Mouse (Mus musculus) midbrain, postnatal 0 days (tissue): ENCODE measurements around the gene Foxp1. TPM values are rescaled to one million over a fixed set of nuclear protein-coding genes. Genes with fewer than 3 reads are reported as not detected.

Experiments used
- ATAC-seq: fragments of 200-750 bp; cut with Nextera tagmentation; 2 replicates; pipeline ENCODE4 v1.8.0; 2017; ENCODE audit warnings: moderate number of reproducible peaks, mild to moderate bottlenecking, moderate TSS enrichment, moderate library complexity; ENCODE audit not compliant: low FRiP score
- DNase-seq: peaks from one replicate; pipeline ENCODE4 v3.0.0-alpha.2; 2015; ENCODE audit warnings: low spot score
- H3K27ac ChIP-seq: fragments of 300-500 bp; sonication (generic); 2 replicates; pipeline ENCODE4 v1.5.1; 2014; ENCODE audit warnings: low read depth, mild to moderate bottlenecking, low read length, mixed read lengths
- H3K27me3 ChIP-seq: fragments of 300-500 bp; sonication (generic); 2 replicates; pipeline ENCODE4 v1.6.1; 2014; ENCODE audit warnings: low read length, control low read depth, mixed read lengths; ENCODE audit not compliant: insufficient read depth
- H3K36me3 ChIP-seq: fragments of 300-500 bp; sonication (generic); 2 replicates; pipeline ENCODE4 v1.6.1; 2014; ENCODE audit warnings: low read length, control low read depth, mixed read lengths; ENCODE audit not compliant: insufficient read depth
- H3K4me1 ChIP-seq: fragments of 300-500 bp; sonication (generic); 2 replicates; pipeline ENCODE4 v1.6.1; 2014; ENCODE audit warnings: mild to moderate bottlenecking, control low read depth, antibody characterized with exemption, low read length, mixed read lengths; ENCODE audit not compliant: insufficient read depth
- H3K4me2 ChIP-seq: fragments of 300-500 bp; sonication (generic); 2 replicates; pipeline ENCODE4 v1.6.1; 2014; ENCODE audit warnings: low read depth, mild to moderate bottlenecking, low read length, mixed read lengths; ENCODE audit not compliant: poor library complexity, severe bottlenecking
- H3K4me3 ChIP-seq: fragments of 300-500 bp; sonication (generic); 2 replicates; pipeline ENCODE4 v1.5.1; 2014; ENCODE audit warnings: low read depth, mild to moderate bottlenecking, low read length, moderate library complexity
- H3K9ac ChIP-seq: fragments of 300-500 bp; sonication (generic); replicated peaks from 2 replicates; pipeline ENCODE4 v1.6.1; 2014; ENCODE audit warnings: mild to moderate bottlenecking, low read length, moderate library complexity, mixed read lengths; ENCODE audit not compliant: poor library complexity, severe bottlenecking
- H3K9me3 ChIP-seq: fragments of 300-500 bp; sonication (generic); 2 replicates; pipeline ENCODE4 v1.6.1; 2016; ENCODE audit warnings: low read length, control low read depth
- CTCF ChIP-seq: IDR thresholded peaks from 2 replicates; pipeline ENCODE4 v1.5.1; 2016; ENCODE audit warnings: antibody characterized with exemption, mild to moderate bottlenecking
- WGBS: fragments of 180-500 bp; shearing (Covaris S2); extraction: QIAGEN DNeasy Blood & Tissue Kit; methylation state at CpG from one replicate; pipeline ENCODE4 v1.1.7; 2014; 5-methylcytosine and 5-hydroxymethylcytosine counted together
- polyA plus RNA-seq: library from polyadenylated mRNA; unstranded; fragments of >200 nt; fragmentation: Nextera tagmentation; extraction: Ambion mirVana; gene quantifications from 2 replicates; pipeline ENCODE4 v1.2.1, GENCODE M21; 2015
- total RNA-seq: library from RNA; depleted of rRNA; stranded (reverse); fragments of >200 nt; gene quantifications from 2 replicates; pipeline ENCODE4 v1.2.3, GENCODE M21; 2014

Gene Foxp1
- total and polyA plus RNA-seq, 2 experiments from 2014 or later, result 71.1 to 74.3 TPM

GRCm38 (mm10) chr6:99319415-99320405 is 202.8 kb downstream of the Foxp1 start:
- no peak for TF ChIP-seq CTCF
- ATAC-seq (no peak), DNase-seq (no peak)
- no peaks in the 10 kb centered on the region for H3K27me3 ChIP-seq
- H3K9me3 ChIP-seq, result no peaks in the 10 kb centered on the region
- H3K9ac ChIP-seq, result no peak overlapping the region
- no peaks in the 10 kb centered on the region for H3K36me3 ChIP-seq
- H3K4me2 ChIP-seq, result no peak overlapping the region
- no peak overlapping the region for H3K4me3 ChIP-seq
- H3K27ac ChIP-seq, result no peak overlapping the region
- H3K4me1 ChIP-seq, result no peaks in the 10 kb centered on the region
- WGBS, result 49% methylated on average over 19 of the region's 19 CpGs

- Histone ChIP-seq H3K9ac (no peak overlapping the region), H3K9me3 (no peaks in the 10 kb centered on the region), H3K4me1 (no peaks in the 10 kb centered on the region), H3K27ac (no peak overlapping the region), H3K36me3 (no peaks in the 10 kb centered on the region), H3K4me3 (no peak overlapping the region), H3K4me2 (no peak overlapping the region), H3K27me3 (no peaks in the 10 kb centered on the region)
- no peak for DNase-seq
- no peak for ATAC-seq
- 61% methylated on average over 3 of the region's 3 CpGs for WGBS
- TF ChIP-seq CTCF, result no peak
These were observed 207.8 kb downstream of the Foxp1 start for GRCm38 (mm10) chr6:99314746-99315145.

GRCm38 (mm10) chr6:99310529-99310928 is 212.0 kb downstream of the Foxp1 start:
- Histone ChIP-seq H3K4me3 (no peak overlapping the region), H3K9ac (no peak overlapping the region), H3K27ac (no peak overlapping the region), H3K27me3 (no peaks in the 10 kb centered on the region), H3K36me3 (no peaks in the 10 kb centered on the region), H3K4me1 (no peaks in the 10 kb centered on the region), H3K9me3 (no peaks in the 10 kb centered on the region), H3K4me2 (no peak overlapping the region)
- no peak for TF ChIP-seq CTCF
- 62% methylated on average over 12 of the region's 12 CpGs for WGBS
- ATAC-seq, result no peak
- DNase-seq, result no peak

GRCm38 (mm10) chr6:99310171-99310500 is 212.4 kb downstream of the Foxp1 start:
- H3K36me3 ChIP-seq, result no peaks in the 10 kb centered on the region
- H3K27me3 ChIP-seq, result no peaks in the 10 kb centered on the region
- H3K9me3 ChIP-seq, result no peaks in the 10 kb centered on the region
- DNase-seq, result no peak
- WGBS, result 52% methylated on average over 3 of the region's 3 CpGs
- no peak for ATAC-seq
- H3K4me3 ChIP-seq, result no peak overlapping the region
- H3K4me2 ChIP-seq, result no peak overlapping the region
- TF ChIP-seq CTCF, result no peak
- H3K9ac ChIP-seq, result no peak overlapping the region
- H3K4me1 ChIP-seq, result no peaks in the 10 kb centered on the region
- no peak overlapping the region for H3K27ac ChIP-seq

DNA sequence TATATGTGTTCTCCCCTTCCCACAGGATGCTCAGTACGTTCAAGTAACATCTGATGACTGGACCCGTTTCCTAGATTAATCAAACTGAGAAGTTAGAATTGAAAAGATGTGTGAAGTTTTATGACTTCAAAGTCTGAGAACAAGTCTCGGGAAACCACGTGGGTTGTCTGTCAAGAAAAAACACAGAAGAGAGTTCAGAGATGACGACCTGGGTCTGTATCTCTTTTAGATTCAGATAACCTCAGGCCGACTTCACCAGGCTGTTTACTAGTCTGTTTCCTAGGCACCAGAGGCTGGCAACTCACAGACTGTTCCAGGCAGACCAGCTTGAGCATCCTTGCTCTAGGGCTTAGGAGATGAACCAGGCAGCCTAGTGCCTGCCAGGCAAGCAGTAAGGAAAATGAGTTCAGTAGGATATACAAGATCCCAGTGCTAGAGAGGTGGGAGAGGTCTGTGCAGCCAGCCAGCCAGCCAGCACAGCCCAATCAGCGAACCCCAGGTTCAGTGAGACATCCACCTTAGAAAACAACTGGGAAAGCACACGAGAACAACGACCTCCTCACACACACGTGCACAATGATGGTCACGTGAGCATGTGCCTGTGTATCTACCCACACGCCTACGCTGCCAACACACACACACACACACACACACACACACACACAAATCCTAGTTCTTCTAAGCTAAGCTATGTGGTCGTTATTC is 212.9 kb downstream of the Foxp1 start:
- Histone ChIP-seq H3K9me3 (no peaks in the 10 kb centered on the region), H3K4me2 (no peak overlapping the region), H3K9ac (no peak overlapping the region), H3K27me3 (no peaks in the 10 kb centered on the region), H3K4me3 (no peak overlapping the region), H3K27ac (no peak overlapping the region), H3K36me3 (no peaks in the 10 kb centered on the region), H3K4me1 (no peaks in the 10 kb centered on the region)
- 78% methylated on average over 14 of the region's 14 CpGs for WGBS
- DNase-seq, result no peak
- no peak for ATAC-seq
- no peak for TF ChIP-seq CTCF

- no peak for ATAC-seq
- Histone ChIP-seq H3K4me1 (no peaks in the 10 kb centered on the region), H3K4me2 (no peak overlapping the region), H3K27me3 (no peaks in the 10 kb centered on the region), H3K9me3 (no peaks in the 10 kb centered on the region), H3K27ac (no peak overlapping the region), H3K36me3 (no peaks in the 10 kb centered on the region), H3K4me3 (no peak overlapping the region), H3K9ac (no peak overlapping the region)
- no peak for TF ChIP-seq CTCF
- WGBS, result 97% methylated on average over 3 of the region's 3 CpGs
- DNase-seq, result no peak
These were observed 216.8 kb downstream of the Foxp1 start for GRCm38 (mm10) chr6:99305751-99306150.
